Mouse (Mus musculus): ENCODE measurements around the gene Eda2r. TPM values are rescaled to one million over a fixed set of nuclear protein-coding genes. Genes with fewer than 3 reads are reported as not detected.

Eda2r gene
- total RNA-seq (2021): under 1 TPM in 1 of 2 experiments, not detected in 1; 0.16 TPM

GRCm38 (mm10) chrX:97377065-97377421, at the start of gene Eda2r:
TSS of gene Eda2r (minus strand) at chrX:97377216.
- DNase-seq (ENCODE audit: extremely low spot score in 1 of 2, low spot score in 2 of 2): peak in 1 of 2 experiments; percentile 27

GRCm38 (mm10) chrX:97397872-97398271, 20.9 kb upstream of the Eda2r start:
- intact Hi-C loops (cut with DNase I): no loop called here
- DNase-seq (ENCODE audit: extremely low spot score in 1 of 2, low spot score in 2 of 2): no peak

More at GRCm38 (mm10) chrX:97377065-97377421, at the start of gene Eda2r:
- intact Hi-C loops (cut with DNase I): no loop called here

- DNase-seq (ENCODE audit: extremely low spot score in 1 of 2, low spot score in 2 of 2): no peak
- intact Hi-C loops (cut with DNase I): no loop called here
These were observed 1.1 kb upstream of the Eda2r start for GRCm38 (mm10) chrX:97378076-97378475.

- intact Hi-C loops (cut with DNase I): no loop called here
- DNase-seq (ENCODE audit: extremely low spot score in 1 of 2, low spot score in 2 of 2): peak in 1 of 2 experiments; percentile 15
These were observed 523 bp downstream of the Eda2r start for GRCm38 (mm10) chrX:97376321-97377064.

- DNase-seq (ENCODE audit: extremely low spot score in 1 of 2, low spot score in 2 of 2): no peak
- intact Hi-C loops (cut with DNase I): no loop called here
These were observed 4.2 kb downstream of the Eda2r start for GRCm38 (mm10) chrX:97372826-97373225.

GRCm38 (mm10) chrX:97369206-97369605, 7.8 kb downstream of the Eda2r start:
- intact Hi-C loops (cut with DNase I): no loop called here
- no peak for DNase-seq (ENCODE audit: extremely low spot score in 1 of 2, low spot score in 2 of 2)

GRCm38 (mm10) chrX:97368741-97369140, 8.3 kb downstream of the Eda2r start:
- DNase-seq (ENCODE audit: extremely low spot score in 1 of 2, low spot score in 2 of 2): no peak
- intact Hi-C loops (cut with DNase I): no loop called here

- no peak for DNase-seq (ENCODE audit: extremely low spot score in 1 of 2, low spot score in 2 of 2)
- intact Hi-C loops (cut with DNase I): no loop called here
These were observed 16.1 kb downstream of the Eda2r start for GRCm38 (mm10) chrX:97360919-97361318.

GRCm38 (mm10) chrX:97327891-97328290, 49.1 kb downstream of the Eda2r start:
- no peak for DNase-seq (ENCODE audit: extremely low spot score in 1 of 2, low spot score in 2 of 2)
- intact Hi-C loops (cut with DNase I): no loop called here

Measured in left cerebral cortex, postnatal 10 days (tissue).